Mouse (Mus musculus): ENCODE measurements around the gene Snrpd2. TPM values are rescaled to one million over a fixed set of nuclear protein-coding genes. Genes with fewer than 3 reads are reported as not detected.
A peak's percentile ranks its signal among the peaks of the same experiment; 100 is the strongest.

Snrpd2 gene
- polyA plus RNA-seq, 2 experiments = 67.5 to 75.3 TPM

- Histone ChIP-seq H3K4me2 (ENCODE audit: low read depth) (peak overlapping the region; percentile 71), H3K27ac (no peak overlapping the region), H3K4me1 (replicated peaks; ENCODE audit: control insufficient read depth in 2 of 2, insufficient read depth in 2 of 2, low read length in 1 of 2) (peaks cover 0 to 10% of the 10 kb centered on the region in 2 experiments; a peak in 2 of 4 replicates), H3K36me3 (replicated peaks; ENCODE audit: control insufficient read depth, insufficient read depth, low read depth) (peaks cover 10% of the 10 kb centered on the region), H3K9me3 (ENCODE audit: control insufficient read depth, low read length) (no peaks in the 10 kb centered on the region), H3K4me3 (ENCODE audit: insufficient read depth in 1 of 2, low read depth in 2 of 2, low read length in 2 of 2) (peak overlapping the region; percentile 37 to 43), H3K9ac (replicated peaks) (no peak overlapping the region; the same call in 1 of the 2 replicates), H3K27me3 (ENCODE audit: control insufficient read depth, insufficient read depth, low read length) (no peaks in the 10 kb centered on the region)
- ATAC-seq (ENCODE audit: insufficient read depth) (peak; percentile 96), DNase-seq (ENCODE audit: low read depth in 3 of 3, low spot score in 3 of 3) (peak; percentile 79 to 83 (median 82))
- 1% methylated on average over 39 of the region's 39 CpGs for WGBS (ENCODE audit: insufficient replicate concordance)
- TF ChIP-seq EP300 (IDR thresholded peaks at IDR 0.05; ENCODE audit: low read depth) (no peak), CTCF (IDR thresholded peaks at IDR 0.05; ENCODE audit: low read depth) (peak; percentile 85)
Observed at GRCm38 (mm10) chr7:19131324-19131848, 18.1 kb upstream of the Snrpd2 start.

- peaks cover 18% of the 10 kb centered on the region for H3K36me3 ChIP-seq (replicated peaks; ENCODE audit: control insufficient read depth, insufficient read depth, low read depth)
- 89% methylated on average over 13 of the region's 13 CpGs for whole genome bisulfite sequencing (ENCODE audit: insufficient replicate concordance)
Observed at GRCm38 (mm10) chr7:19136168-19136567, 13.4 kb upstream of the Snrpd2 start.

GRCm38 (mm10) chr7:19136673-19137334, 12.7 kb upstream of the Snrpd2 start:
- peaks cover 0 to 2% of the 10 kb centered on the region in 2 experiments; a peak in 1 of 4 replicates for H3K4me1 ChIP-seq (replicated peaks; ENCODE audit: control insufficient read depth in 2 of 2, insufficient read depth in 2 of 2, low read length in 1 of 2)
- WGBS (ENCODE audit: insufficient replicate concordance) = 87% methylated on average over 38 of the region's 38 CpGs
- H3K27me3 ChIP-seq (ENCODE audit: control insufficient read depth, insufficient read depth, low read length) = no peaks in the 10 kb centered on the region
- peaks cover 18% of the 10 kb centered on the region for H3K36me3 ChIP-seq (replicated peaks; ENCODE audit: control insufficient read depth, insufficient read depth, low read depth)
- DNase-seq (ENCODE audit: low read depth in 3 of 3, low spot score in 3 of 3) (no peak), ATAC-seq (ENCODE audit: insufficient read depth) (no peak)
- H3K9me3 ChIP-seq (ENCODE audit: control insufficient read depth, low read length) = no peaks in the 10 kb centered on the region
- no peak overlapping the region for H3K4me3 ChIP-seq (ENCODE audit: insufficient read depth in 1 of 2, low read depth in 2 of 2, low read length in 2 of 2)
- no peak overlapping the region for H3K9ac ChIP-seq (replicated peaks)
- H3K27ac ChIP-seq = no peak overlapping the region
- TF ChIP-seq CTCF (IDR thresholded peaks at IDR 0.05; ENCODE audit: low read depth) (no peak), EP300 (IDR thresholded peaks at IDR 0.05; ENCODE audit: low read depth) (no peak)
- no peak overlapping the region for H3K4me2 ChIP-seq (ENCODE audit: low read depth)

More at GRCm38 (mm10) chr7:19136168-19136567, 13.4 kb upstream of the Snrpd2 start:
- no peaks in the 10 kb centered on the region for H3K9me3 ChIP-seq (ENCODE audit: control insufficient read depth, low read length)
- no peak for DNase-seq (ENCODE audit: low read depth in 3 of 3, low spot score in 3 of 3)
- TF ChIP-seq CTCF (IDR thresholded peaks at IDR 0.05; ENCODE audit: low read depth) (no peak), EP300 (IDR thresholded peaks at IDR 0.05; ENCODE audit: low read depth) (no peak)
- no peak overlapping the region for H3K4me2 ChIP-seq (ENCODE audit: low read depth)
- H3K4me3 ChIP-seq (ENCODE audit: insufficient read depth in 1 of 2, low read depth in 2 of 2, low read length in 2 of 2) = no peak overlapping the region
- H3K27me3 ChIP-seq (ENCODE audit: control insufficient read depth, insufficient read depth, low read length) = no peaks in the 10 kb centered on the region
- no peak for ATAC-seq (ENCODE audit: insufficient read depth)
- H3K4me1 ChIP-seq (replicated peaks; ENCODE audit: control insufficient read depth in 2 of 2, insufficient read depth in 2 of 2, low read length in 1 of 2) = peaks cover 0 to 3% of the 10 kb centered on the region in 2 experiments; a peak in 2 of 4 replicates
- H3K9ac ChIP-seq (replicated peaks) = no peak overlapping the region
- H3K27ac ChIP-seq = no peak overlapping the region

- Histone ChIP-seq H3K9me3 (ENCODE audit: control insufficient read depth, low read length) (no peaks in the 10 kb centered on the region), H3K27me3 (ENCODE audit: control insufficient read depth, insufficient read depth, low read length) (no peaks in the 10 kb centered on the region), H3K36me3 (replicated peaks; ENCODE audit: control insufficient read depth, insufficient read depth, low read depth) (peaks cover 18% of the 10 kb centered on the region), H3K27ac (no peak overlapping the region), H3K4me3 (ENCODE audit: insufficient read depth in 1 of 2, low read depth in 2 of 2, low read length in 2 of 2) (no peak overlapping the region), H3K4me2 (ENCODE audit: low read depth) (no peak overlapping the region), H3K4me1 (replicated peaks; ENCODE audit: control insufficient read depth in 2 of 2, insufficient read depth in 2 of 2, low read length in 1 of 2) (no peaks in the 10 kb centered on the region), H3K9ac (replicated peaks) (no peak overlapping the region)
- ATAC-seq (ENCODE audit: insufficient read depth) (no peak), DNase-seq (ENCODE audit: low read depth in 3 of 3, low spot score in 3 of 3) (no peak)
- WGBS (ENCODE audit: insufficient replicate concordance) = 46% methylated on average over 5 of the region's 5 CpGs
- TF ChIP-seq EP300 (IDR thresholded peaks at IDR 0.05; ENCODE audit: low read depth) (no peak), CTCF (IDR thresholded peaks at IDR 0.05; ENCODE audit: low read depth) (peak; percentile 66)
Observed at GRCm38 (mm10) chr7:19137380-19137779, 12.1 kb upstream of the Snrpd2 start.

GRCm38 (mm10) chr7:19146793-19147192, 2.7 kb upstream of the Snrpd2 start:
- Histone ChIP-seq H3K9ac (replicated peaks) (no peak overlapping the region), H3K9me3 (ENCODE audit: control insufficient read depth, low read length) (no peaks in the 10 kb centered on the region), H3K4me1 (replicated peaks; ENCODE audit: control insufficient read depth in 2 of 2, insufficient read depth in 2 of 2, low read length in 1 of 2) (peaks cover 14 to 16% of the 10 kb centered on the region in 2 experiments), H3K4me3 (ENCODE audit: insufficient read depth in 1 of 2, low read depth in 2 of 2, low read length in 2 of 2) (no peak overlapping the region), H3K27ac (no peak overlapping the region), H3K36me3 (replicated peaks; ENCODE audit: control insufficient read depth, insufficient read depth, low read depth) (peaks cover 6% of the 10 kb centered on the region; the same call in 1 of the 2 replicates), H3K4me2 (ENCODE audit: low read depth) (no peak overlapping the region), H3K27me3 (ENCODE audit: control insufficient read depth, insufficient read depth, low read length) (no peaks in the 10 kb centered on the region)
- no peak for DNase-seq (ENCODE audit: low read depth in 3 of 3, low spot score in 3 of 3)
- 69% methylated on average over 10 of the region's 10 CpGs for WGBS (ENCODE audit: insufficient replicate concordance)
- ATAC-seq (ENCODE audit: insufficient read depth) = no peak
- TF ChIP-seq EP300 (IDR thresholded peaks at IDR 0.05; ENCODE audit: low read depth) (no peak), CTCF (IDR thresholded peaks at IDR 0.05; ENCODE audit: low read depth) (no peak)

All from liver, embryonic 14.5 days (tissue).